Mouse (Mus musculus): ENCODE results near the gene Dkk3. TPM values are rescaled to one million over a fixed set of nuclear protein-coding genes. Genes with fewer than 3 reads are reported as not detected.
"Not testable (repeated sequence)": the region's sequence is repeated elsewhere in the genome, so short reads cannot be mapped to it uniquely, and the experiment has no call there.

Dkk3 gene
- polyA plus RNA-seq, 1 experiment from 2014 or later = 17.0 TPM

DNA sequence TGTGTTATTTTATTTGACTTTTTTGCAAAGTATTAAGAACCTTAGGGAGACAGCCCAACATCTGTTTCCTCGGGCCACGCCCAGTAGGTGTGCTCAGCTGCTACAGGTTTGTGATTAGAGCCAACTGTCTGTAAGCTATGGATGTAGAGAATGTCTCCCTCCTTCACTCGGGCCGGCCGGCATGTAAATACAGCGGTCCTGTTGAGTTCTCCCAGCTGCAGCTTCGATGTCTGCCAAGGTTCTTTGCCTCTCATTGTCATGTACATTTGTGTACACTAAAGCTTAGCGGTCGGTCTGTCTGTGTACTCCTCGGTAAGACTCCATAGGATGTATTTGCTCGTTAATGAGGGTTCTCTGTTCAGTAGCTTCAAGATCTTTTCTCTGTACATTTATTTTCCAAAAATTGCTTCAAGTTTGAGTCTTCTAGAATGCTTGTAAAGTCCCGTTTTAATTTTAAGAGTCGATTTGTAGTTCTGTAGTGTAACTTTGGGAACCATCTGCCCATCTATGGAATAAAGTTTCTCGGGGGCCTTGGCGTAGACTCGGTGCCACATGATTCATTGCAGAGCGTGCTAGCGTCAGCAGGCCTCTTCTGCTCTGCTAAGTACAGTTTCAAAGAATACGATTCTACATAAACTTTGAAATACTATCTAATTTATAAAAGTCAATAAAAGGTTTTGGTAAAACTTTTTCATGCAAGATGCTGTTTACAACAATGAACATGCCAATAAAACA is 48.1 kb downstream of the Dkk3 start:
- no peak overlapping the region for H3K9ac ChIP-seq (ENCODE audit: low read depth, low read length)
- H3K9me3 ChIP-seq (ENCODE audit: control insufficient read depth) = no peaks in the 10 kb centered on the region
- H3K4me1 ChIP-seq (replicated peaks; ENCODE audit: control insufficient read depth, insufficient read depth, low read length) = no peaks in the 10 kb centered on the region
- H3K27ac ChIP-seq (ENCODE audit: low read depth, low read length) = no peak overlapping the region
- H3K4me2 ChIP-seq (replicated peaks; ENCODE audit: low read depth) = no peak overlapping the region
- peaks cover 42% of the 10 kb centered on the region for H3K36me3 ChIP-seq (ENCODE audit: control insufficient read depth, insufficient read depth)
- no peak for ATAC-seq
- 66% methylated on average over 19 of the region's 19 CpGs for WGBS
- TF ChIP-seq CTCF (IDR thresholded peaks at IDR 0.05; ENCODE audit: low read depth) = no peak
- no peak overlapping the region for H3K4me3 ChIP-seq (ENCODE audit: low read depth, low read length)
- H3K27me3 ChIP-seq (replicated peaks; ENCODE audit: control insufficient read depth, insufficient read depth, low read length) = no peaks in the 10 kb centered on the region

DNA sequence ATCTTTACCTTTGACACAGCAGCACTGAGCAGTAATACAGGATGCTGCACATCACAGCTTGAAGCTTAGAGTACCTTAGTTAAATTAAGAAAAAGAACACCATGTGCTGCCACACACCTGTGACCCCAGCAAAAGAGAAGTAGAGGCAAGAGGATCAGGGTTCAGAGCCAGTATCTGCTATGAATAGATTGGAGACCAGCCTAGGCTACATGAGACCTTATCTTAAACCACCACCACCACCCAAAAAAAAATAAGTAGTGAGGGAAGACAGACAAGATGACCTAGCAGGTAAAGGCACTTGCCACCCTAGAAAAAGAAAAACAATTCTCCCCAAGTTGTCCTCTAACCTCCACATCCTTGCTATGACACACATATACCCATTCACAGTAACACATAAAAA is 50.1 kb downstream of the Dkk3 start:
- Histone ChIP-seq H3K36me3 (ENCODE audit: control insufficient read depth, insufficient read depth) (peaks cover 59% of the 10 kb centered on the region), H3K9me3 (ENCODE audit: control insufficient read depth) (no peaks in the 10 kb centered on the region), H3K27me3 (replicated peaks; ENCODE audit: control insufficient read depth, insufficient read depth, low read length) (no peaks in the 10 kb centered on the region), H3K9ac (ENCODE audit: low read depth, low read length) (no peak overlapping the region), H3K4me1 (replicated peaks; ENCODE audit: control insufficient read depth, insufficient read depth, low read length) (no peaks in the 10 kb centered on the region), H3K27ac (ENCODE audit: low read depth, low read length) (no peak overlapping the region), H3K4me2 (replicated peaks; ENCODE audit: low read depth) (no peak overlapping the region), H3K4me3 (ENCODE audit: low read depth, low read length) (no peak overlapping the region)
- TF ChIP-seq CTCF (IDR thresholded peaks at IDR 0.05; ENCODE audit: low read depth) = no peak
- no peak for ATAC-seq

DNA sequence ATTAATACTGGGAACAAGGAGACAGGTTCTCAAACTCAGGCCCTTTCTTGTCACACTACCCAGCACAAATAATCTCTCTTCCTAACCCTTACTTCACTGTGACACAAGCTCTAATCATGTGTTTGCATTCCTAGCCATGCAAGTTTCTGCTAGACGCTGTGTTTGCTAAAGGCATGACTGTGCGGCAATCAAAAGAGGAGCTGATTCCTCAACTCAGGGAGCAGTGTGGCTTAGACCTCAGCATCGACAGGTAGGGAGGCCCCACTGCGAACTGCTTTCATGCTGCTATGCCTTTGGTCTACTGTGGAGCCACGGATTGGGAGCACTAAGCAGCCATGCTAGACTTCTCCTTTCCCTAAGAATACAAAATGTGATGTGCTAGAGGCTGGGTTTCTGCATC is 55.0 kb downstream of the Dkk3 start:
- TF ChIP-seq CTCF (IDR thresholded peaks at IDR 0.05; ENCODE audit: low read depth) = no peak
- no peak overlapping the region for H3K9ac ChIP-seq (ENCODE audit: low read depth, low read length)
- H3K4me3 ChIP-seq (ENCODE audit: low read depth, low read length) = no peak overlapping the region
- H3K27me3 ChIP-seq (replicated peaks; ENCODE audit: control insufficient read depth, insufficient read depth, low read length) = no peaks in the 10 kb centered on the region
- peaks cover 78% of the 10 kb centered on the region for H3K36me3 ChIP-seq (ENCODE audit: control insufficient read depth, insufficient read depth)
- WGBS = 54% methylated on average over 5 of the region's 5 CpGs
- H3K27ac ChIP-seq (ENCODE audit: low read depth, low read length) = no peak overlapping the region
- H3K4me1 ChIP-seq (replicated peaks; ENCODE audit: control insufficient read depth, insufficient read depth, low read length) = no peaks in the 10 kb centered on the region
- H3K4me2 ChIP-seq (replicated peaks; ENCODE audit: low read depth) = no peak overlapping the region
- no peak for ATAC-seq
- H3K9me3 ChIP-seq (ENCODE audit: control insufficient read depth) = no peaks in the 10 kb centered on the region

DNA sequence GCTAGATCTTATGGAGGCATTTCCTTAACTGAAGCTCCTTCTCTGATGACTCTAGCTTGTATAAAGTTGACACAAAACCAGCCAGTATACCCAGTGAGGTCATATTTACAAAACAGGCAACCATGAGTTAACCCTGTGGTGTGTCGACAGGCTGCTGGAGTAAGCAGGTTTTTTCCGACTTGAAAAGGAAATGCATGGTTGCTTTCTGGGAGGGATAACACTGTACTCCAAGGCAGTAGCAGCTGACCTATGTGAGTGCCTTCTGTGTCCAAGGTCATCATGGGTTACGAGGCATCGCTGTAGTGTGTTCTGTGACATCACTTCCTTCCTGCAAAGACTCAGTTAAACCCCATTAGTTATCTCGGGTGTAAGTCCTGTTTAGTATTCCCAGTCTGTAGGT is 55.9 kb downstream of the Dkk3 start:
- Histone ChIP-seq H3K4me3 (ENCODE audit: low read depth, low read length) (no peak overlapping the region), H3K36me3 (ENCODE audit: control insufficient read depth, insufficient read depth) (peaks cover 78% of the 10 kb centered on the region), H3K9ac (ENCODE audit: low read depth, low read length) (no peak overlapping the region), H3K27ac (ENCODE audit: low read depth, low read length) (no peak overlapping the region), H3K9me3 (ENCODE audit: control insufficient read depth) (no peaks in the 10 kb centered on the region), H3K27me3 (replicated peaks; ENCODE audit: control insufficient read depth, insufficient read depth, low read length) (no peaks in the 10 kb centered on the region), H3K4me1 (replicated peaks; ENCODE audit: control insufficient read depth, insufficient read depth, low read length) (no peaks in the 10 kb centered on the region), H3K4me2 (replicated peaks; ENCODE audit: low read depth) (no peak overlapping the region)
- 59% methylated on average over 5 of the region's 5 CpGs for WGBS
- ATAC-seq = no peak
- TF ChIP-seq CTCF (IDR thresholded peaks at IDR 0.05; ENCODE audit: low read depth) = no peak

DNA sequence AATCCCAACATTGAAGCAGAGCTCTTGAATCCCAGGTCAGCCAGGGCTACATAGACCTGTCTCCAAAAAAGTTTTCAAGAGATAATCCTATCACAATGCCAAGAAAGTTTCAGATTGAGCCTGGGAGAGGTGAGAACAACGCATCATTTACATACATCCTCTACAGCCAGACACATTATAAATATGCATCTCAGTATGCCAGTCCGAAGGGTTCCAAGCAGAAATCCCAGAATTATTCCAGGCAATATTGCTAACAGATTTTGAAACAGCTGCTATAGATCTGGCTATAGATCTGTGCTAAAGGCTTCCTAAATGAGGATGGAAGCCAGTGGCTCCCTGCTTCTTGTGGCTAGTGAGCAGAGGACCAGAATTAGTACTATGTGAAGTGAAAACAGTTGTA is 58.0 kb downstream of the Dkk3 start:
- 95% methylated on average over 2 of the region's 2 CpGs for WGBS
- ATAC-seq = no peak

DNA sequence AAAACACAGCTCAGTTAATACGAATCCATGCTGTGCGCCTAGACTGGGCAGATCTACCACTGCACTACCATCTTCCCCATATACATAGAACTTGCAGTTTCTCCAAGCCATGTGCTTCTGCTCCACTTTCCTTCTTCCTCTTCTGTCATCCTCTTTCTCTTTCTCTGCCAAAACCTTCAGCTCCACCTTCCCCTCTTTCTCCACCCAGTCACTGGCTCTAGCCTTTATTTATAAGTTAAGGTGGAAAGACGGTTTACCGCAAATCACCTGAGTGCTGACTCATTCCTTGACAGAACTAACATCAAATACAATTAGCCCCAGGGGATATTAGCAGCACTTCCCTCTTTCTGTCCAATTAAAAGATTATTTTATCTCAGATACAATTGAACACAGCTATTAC is 63.9 kb downstream of the Dkk3 start:
- not testable (repeated sequence) for H3K4me3 ChIP-seq (ENCODE audit: low read depth, low read length); H3K4me2 ChIP-seq (replicated peaks; ENCODE audit: low read depth); H3K9ac ChIP-seq (ENCODE audit: low read depth, low read length); H3K4me1 ChIP-seq (replicated peaks; ENCODE audit: control insufficient read depth, insufficient read depth, low read length); H3K27me3 ChIP-seq (replicated peaks; ENCODE audit: control insufficient read depth, insufficient read depth, low read length); H3K9me3 ChIP-seq (ENCODE audit: control insufficient read depth); ATAC-seq; H3K27ac ChIP-seq (ENCODE audit: low read depth, low read length)
- H3K36me3 ChIP-seq (ENCODE audit: control insufficient read depth, insufficient read depth) = peaks cover 83% of the 10 kb centered on the region
- 84% methylated on average over 4 of the region's 4 CpGs for WGBS

More for the DNA sequence above, 58.0 kb downstream of the Dkk3 start:
- Histone ChIP-seq H3K27me3 (replicated peaks; ENCODE audit: control insufficient read depth, insufficient read depth, low read length) (no peaks in the 10 kb centered on the region), H3K4me3 (ENCODE audit: low read depth, low read length) (no peak overlapping the region), H3K4me1 (replicated peaks; ENCODE audit: control insufficient read depth, insufficient read depth, low read length) (no peaks in the 10 kb centered on the region), H3K4me2 (replicated peaks; ENCODE audit: low read depth) (no peak overlapping the region), H3K9me3 (ENCODE audit: control insufficient read depth) (no peaks in the 10 kb centered on the region), H3K27ac (ENCODE audit: low read depth, low read length) (no peak overlapping the region), H3K9ac (ENCODE audit: low read depth, low read length) (no peak overlapping the region), H3K36me3 (ENCODE audit: control insufficient read depth, insufficient read depth) (peaks cover 80% of the 10 kb centered on the region)
- no peak for TF ChIP-seq CTCF (IDR thresholded peaks at IDR 0.05; ENCODE audit: low read depth)

DNA sequence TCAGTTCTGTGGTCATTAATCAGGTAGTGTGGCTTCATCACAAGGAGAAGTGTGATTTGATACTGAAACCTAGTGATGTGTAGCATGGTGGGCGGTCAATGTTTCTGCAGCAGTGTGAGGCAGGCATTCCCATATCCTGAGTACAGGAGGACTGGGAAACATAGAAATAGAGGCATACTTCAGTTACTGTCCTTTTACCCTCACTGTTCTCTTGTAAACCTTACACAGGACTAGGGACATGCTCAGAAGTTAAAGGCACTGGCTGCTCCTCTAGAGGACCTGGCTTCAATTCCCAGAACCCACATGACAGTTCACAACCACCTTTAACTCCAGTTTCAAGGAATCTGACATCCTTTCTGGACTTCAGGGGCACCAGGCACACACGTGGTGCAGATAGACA is 72.7 kb downstream of the Dkk3 start:
- peaks cover 50% of the 10 kb centered on the region for H3K36me3 ChIP-seq (ENCODE audit: control insufficient read depth, insufficient read depth)
- no peaks in the 10 kb centered on the region for H3K9me3 ChIP-seq (ENCODE audit: control insufficient read depth)
- H3K27me3 ChIP-seq (replicated peaks; ENCODE audit: control insufficient read depth, insufficient read depth, low read length) = no peaks in the 10 kb centered on the region
- 97% methylated on average over 2 of the region's 2 CpGs for WGBS
- no peak overlapping the region for H3K27ac ChIP-seq (ENCODE audit: low read depth, low read length)
- H3K9ac ChIP-seq (ENCODE audit: low read depth, low read length) = no peak overlapping the region
- no peak overlapping the region for H3K4me3 ChIP-seq (ENCODE audit: low read depth, low read length)
- no peak for ATAC-seq
- no peak for TF ChIP-seq CTCF (IDR thresholded peaks at IDR 0.05; ENCODE audit: low read depth)
- H3K4me1 ChIP-seq (replicated peaks; ENCODE audit: control insufficient read depth, insufficient read depth, low read length) = no peaks in the 10 kb centered on the region
- H3K4me2 ChIP-seq (replicated peaks; ENCODE audit: low read depth) = no peak overlapping the region
